Comparison of ENCODE assay signal across 17 mouse cellular contexts in the genomic region with DNA sequence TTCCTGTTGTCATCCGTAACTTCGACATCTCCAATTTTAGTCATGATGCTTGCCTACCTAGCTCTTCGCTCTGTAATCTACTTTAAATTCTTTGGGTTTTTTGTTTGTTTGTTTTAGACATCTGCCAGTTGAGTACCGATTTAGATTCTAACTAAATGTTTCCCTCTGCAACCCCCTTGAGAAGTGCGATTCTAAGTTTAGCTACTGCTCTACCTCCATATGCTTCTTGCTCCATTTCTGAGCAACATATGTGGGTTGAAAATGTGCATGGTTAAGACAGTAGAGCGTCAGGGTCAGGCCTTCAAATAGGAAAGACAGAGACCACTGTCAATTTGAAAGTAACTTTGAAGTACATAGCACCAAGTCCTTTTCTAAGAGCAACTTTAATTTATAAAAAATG.
"Had no signal": no experiment of that assay in that cellular context is flagged by ENCODE, and none has a peak within 500 bp of the region (broad histone marks: within the 10 kb centered on the region; RNA-seq: fewer than 3 reads in every experiment).

No protein-coding gene starts in this region.

- H3K36me3 ChIP-seq: lung, embryonic 15.5 days; midbrain, embryonic 13.5 days; midbrain, embryonic 15.5 days; neural tube, embryonic 12.5 days; stomach, embryonic 15.5 days had no signal

- H3K4me3 ChIP-seq: lung, embryonic 15.5 days; megakaryocyte, embryonic 14.5 days; midbrain, embryonic 13.5 days; midbrain, embryonic 15.5 days; neural tube, embryonic 12.5 days; stomach, embryonic 15.5 days had no signal

- H3K27me3 ChIP-seq: lung, embryonic 15.5 days; megakaryocyte, embryonic 14.5 days; midbrain, embryonic 13.5 days; midbrain, embryonic 15.5 days; neural tube, embryonic 12.5 days; stomach, embryonic 15.5 days had no signal

- ATAC-seq: lung, postnatal 0 days; midbrain, embryonic 13.5 days; midbrain, embryonic 15.5 days had no signal

- H3K9me3 ChIP-seq: lung, embryonic 15.5 days; megakaryocyte, embryonic 14.5 days; midbrain, embryonic 13.5 days; midbrain, embryonic 15.5 days; neural tube, embryonic 12.5 days; stomach, embryonic 15.5 days had no signal

- H3K4me1 ChIP-seq: megakaryocyte, embryonic 14.5 days; midbrain, embryonic 13.5 days; midbrain, embryonic 15.5 days; neural tube, embryonic 12.5 days; stomach, embryonic 15.5 days had no signal

- H3K27ac ChIP-seq: lung, embryonic 15.5 days; macrophage; midbrain, embryonic 13.5 days; midbrain, embryonic 15.5 days; neural tube, embryonic 12.5 days; stomach, embryonic 15.5 days; stomach, postnatal 0 days had no signal

- H3K9ac ChIP-seq: lung, embryonic 15.5 days; midbrain, embryonic 13.5 days; midbrain, embryonic 15.5 days; neural tube, embryonic 12.5 days; stomach, embryonic 15.5 days had no signal

- H3K4me2 ChIP-seq: lung, embryonic 15.5 days; midbrain, embryonic 11.5 days; midbrain, embryonic 13.5 days; midbrain, embryonic 15.5 days; neural tube, embryonic 12.5 days; stomach, embryonic 15.5 days had no signal

- DNase-seq: lung, adult 2 months; lung, postnatal 14 days; lung, postnatal 36 days; right cerebral cortex, postnatal 14 days; thymus, adult 18-20 months; thymus, postnatal 14 days; thymus, postnatal 36 days had no signal
